Mouse (Mus musculus) kidney, embryonic 14.5 days (tissue): ENCODE results near the gene St13. TPM values are rescaled to one million over a fixed set of nuclear protein-coding genes. Genes with fewer than 3 reads are reported as not detected.

Experiments used
- ATAC-seq: fragments of 200-750 bp; cut with Nextera tagmentation; 2 replicates; pipeline ENCODE4 v1.8.0; 2017; ENCODE audit warnings: moderate number of reproducible peaks, mild to moderate bottlenecking, moderate TSS enrichment, moderate library complexity; ENCODE audit not compliant: low FRiP score, low TSS enrichment
- H3K27ac ChIP-seq: fragments of 300-500 bp; sonication (generic); 2 replicates; pipeline ENCODE4 v1.5.1; 2014; ENCODE audit warnings: low read depth, mild to moderate bottlenecking, low read length, moderate library complexity, mixed read lengths
- H3K27me3 ChIP-seq: fragments of 300-500 bp; sonication (generic); 2 replicates; pipeline ENCODE4 v1.6.1; 2014; ENCODE audit warnings: mild to moderate bottlenecking, low read length; ENCODE audit not compliant: control insufficient read depth, insufficient read depth
- H3K36me3 ChIP-seq: fragments of 300-500 bp; sonication (generic); 2 replicates; pipeline ENCODE4 v1.6.1; 2014; ENCODE audit warnings: low read length, mixed read lengths; ENCODE audit not compliant: control insufficient read depth, insufficient read depth
- H3K4me1 ChIP-seq: fragments of 300-500 bp; sonication (generic); 2 replicates; pipeline ENCODE4 v1.6.1; 2014; ENCODE audit warnings: low read length, mixed read lengths; ENCODE audit not compliant: control insufficient read depth, insufficient read depth
- H3K4me2 ChIP-seq: fragments of 300-500 bp; sonication (generic); replicated peaks from 2 replicates; pipeline ENCODE4 v1.6.1; 2014; ENCODE audit warnings: low read depth, mild to moderate bottlenecking, low read length
- H3K4me3 ChIP-seq: fragments of 300-500 bp; sonication (generic); 2 replicates; pipeline ENCODE4 v1.5.1; 2014; ENCODE audit warnings: mild to moderate bottlenecking, low read length
- H3K9ac ChIP-seq: fragments of 300-500 bp; sonication (generic); 2 replicates; pipeline ENCODE4 v1.6.1; 2014; ENCODE audit warnings: low read depth, mild to moderate bottlenecking, low read length, moderate library complexity
- H3K9me3 ChIP-seq: fragments of 300-500 bp; sonication (generic); 2 replicates; pipeline ENCODE4 v1.6.1; 2016; ENCODE audit warnings: low read length; ENCODE audit not compliant: control insufficient read depth
- WGBS: fragments of 180-500 bp; shearing (Covaris S2); extraction: QIAGEN DNeasy Blood & Tissue Kit; methylation state at CpG from one replicate; pipeline ENCODE4 v1.1.7; 2014; 5-methylcytosine and 5-hydroxymethylcytosine counted together
- polyA plus RNA-seq: library from polyadenylated mRNA; unstranded; fragments of >200 nt; fragmentation: Nextera tagmentation; extraction: Ambion mirVana; gene quantifications from 2 replicates; pipeline ENCODE4 v1.2.1, GENCODE M21; 2014

Gene St13
- polyA plus RNA-seq: 171 and 181 TPM in 2 replicates

GRCm38 (mm10) chr15:81399638-81400315 lies at the start of gene St13, which contains the start of gene Xpnpep3:
TSS of gene St13 (minus strand) at chr15:81400077.
TSS of gene Xpnpep3 (plus strand) at chr15:81400138.
- peak; percentile 99 for ATAC-seq
- H3K27ac ChIP-seq: peak within 1 kb of the TSS; percentile 92
- no peaks in the 10 kb centered on the region for H3K9me3 ChIP-seq
- no peaks in the 10 kb centered on the region; the same call in 1 of the 2 replicates for H3K36me3 ChIP-seq
- H3K4me3 ChIP-seq: peak within 1 kb of the TSS; percentile 73
- under 1% methylated on average over 49 of the region's 50 CpGs for WGBS
- H3K4me1 ChIP-seq: peaks cover 14% of the 10 kb centered on the region
- peak within 1 kb of the TSS; percentile 89 for H3K9ac ChIP-seq
- H3K27me3 ChIP-seq: no peaks in the 10 kb centered on the region
- peak within 1 kb of the TSS; percentile 73 for H3K4me2 ChIP-seq

GRCm38 (mm10) chr15:81448463-81448862 lies 48.6 kb upstream of the St13 start:
- no peak overlapping the region for H3K27ac ChIP-seq
- no peak overlapping the region for H3K4me3 ChIP-seq
- no peak overlapping the region for H3K4me2 ChIP-seq
- peaks cover 19% of the 10 kb centered on the region for H3K36me3 ChIP-seq
- no peak overlapping the region for H3K9ac ChIP-seq
- H3K9me3 ChIP-seq: no peaks in the 10 kb centered on the region
- WGBS: 49% methylated on average over 3 of the region's 3 CpGs
- H3K4me1 ChIP-seq: no peaks in the 10 kb centered on the region
- H3K27me3 ChIP-seq: no peaks in the 10 kb centered on the region
- ATAC-seq: no peak

GRCm38 (mm10) chr15:81439236-81439635 lies 39.4 kb upstream of the St13 start:
- Histone ChIP-seq H3K4me1 (no peaks in the 10 kb centered on the region), H3K27ac (no peak overlapping the region), H3K36me3 (peaks cover 18% of the 10 kb centered on the region; the same call in 1 of the 2 replicates), H3K4me3 (no peak overlapping the region), H3K9ac (no peak overlapping the region), H3K4me2 (no peak overlapping the region), H3K27me3 (no peaks in the 10 kb centered on the region), H3K9me3 (no peaks in the 10 kb centered on the region)
- no peak for ATAC-seq

- Histone ChIP-seq H3K9ac (no peak overlapping the region), H3K27me3 (no peaks in the 10 kb centered on the region), H3K36me3 (peaks cover 18% of the 10 kb centered on the region; the same call in 1 of the 2 replicates), H3K4me2 (no peak overlapping the region), H3K4me3 (no peak overlapping the region), H3K27ac (no peak overlapping the region), H3K4me1 (no peaks in the 10 kb centered on the region), H3K9me3 (no peaks in the 10 kb centered on the region)
- ATAC-seq: no peak
- WGBS: 97% methylated on average over 1 of the region's 1 CpGs
Measured at GRCm38 (mm10) chr15:81438345-81438744, 38.5 kb upstream of the St13 start.

GRCm38 (mm10) chr15:81431195-81431594 lies 31.3 kb upstream of the St13 start:
- Histone ChIP-seq H3K36me3 (peaks cover 26% of the 10 kb centered on the region), H3K4me2 (no peak overlapping the region), H3K9ac (no peak overlapping the region), H3K4me3 (no peak overlapping the region), H3K4me1 (no peaks in the 10 kb centered on the region), H3K27me3 (no peaks in the 10 kb centered on the region), H3K9me3 (no peaks in the 10 kb centered on the region), H3K27ac (no peak overlapping the region)
- ATAC-seq: no peak
- WGBS: 53% methylated on average over 1 of the region's 1 CpGs

GRCm38 (mm10) chr15:81427947-81428346 lies 28.1 kb upstream of the St13 start:
- Histone ChIP-seq H3K27me3 (no peaks in the 10 kb centered on the region), H3K9ac (no peak overlapping the region), H3K9me3 (no peaks in the 10 kb centered on the region), H3K27ac (no peak overlapping the region), H3K4me1 (no peaks in the 10 kb centered on the region), H3K4me3 (no peak overlapping the region), H3K36me3 (peaks cover 26% of the 10 kb centered on the region), H3K4me2 (no peak overlapping the region)
- ATAC-seq: no peak
- 93% methylated on average over 2 of the region's 2 CpGs for WGBS

GRCm38 (mm10) chr15:81425311-81425710 lies 25.4 kb upstream of the St13 start:
- WGBS: 87% methylated on average over 3 of the region's 3 CpGs
- Histone ChIP-seq H3K4me2 (no peak overlapping the region), H3K36me3 (peaks cover 13% of the 10 kb centered on the region), H3K27ac (no peak overlapping the region), H3K4me1 (no peaks in the 10 kb centered on the region), H3K27me3 (no peaks in the 10 kb centered on the region), H3K4me3 (no peak overlapping the region), H3K9me3 (no peaks in the 10 kb centered on the region), H3K9ac (no peak overlapping the region)
- ATAC-seq: no peak

GRCm38 (mm10) chr15:81422156-81422681 lies 22.3 kb upstream of the St13 start:
- H3K36me3 ChIP-seq: peaks cover 1% of the 10 kb centered on the region
- no peak overlapping the region for H3K4me3 ChIP-seq
- H3K9me3 ChIP-seq: no peaks in the 10 kb centered on the region
- no peak for ATAC-seq
- no peak overlapping the region for H3K9ac ChIP-seq
- WGBS: 78% methylated on average over 7 of the region's 7 CpGs
- H3K4me1 ChIP-seq: no peaks in the 10 kb centered on the region
- H3K4me2 ChIP-seq: no peak overlapping the region
- peak overlapping the region; percentile 45; the same call in 1 of the 2 replicates for H3K27ac ChIP-seq
- no peaks in the 10 kb centered on the region for H3K27me3 ChIP-seq

GRCm38 (mm10) chr15:81421454-81421853 lies 21.6 kb upstream of the St13 start:
- no peak overlapping the region for H3K9ac ChIP-seq
- no peak overlapping the region for H3K27ac ChIP-seq
- H3K27me3 ChIP-seq: no peaks in the 10 kb centered on the region
- no peak overlapping the region for H3K4me2 ChIP-seq
- H3K36me3 ChIP-seq: no peaks in the 10 kb centered on the region; the same call in 1 of the 2 replicates
- no peaks in the 10 kb centered on the region for H3K9me3 ChIP-seq
- no peak overlapping the region for H3K4me3 ChIP-seq
- 41% methylated on average over 1 of the region's 1 CpGs for WGBS
- H3K4me1 ChIP-seq: 0 out of 2 replicates have a peak, but pooled peaks cover 3% of the 10 kb centered on the region
- ATAC-seq: no peak
